Mouse (Mus musculus) myocyte (in vitro differentiated cells): ENCODE data around the gene BC025920. TPM values are rescaled to one million over a fixed set of nuclear protein-coding genes. Genes with fewer than 3 reads are reported as not detected.
A peak's percentile ranks its signal among the peaks of the same experiment; 100 is the strongest.

Experiments
- H3K27me3 ChIP-seq: one replicate; pipeline ENCODE4 v1.6.1; 2011; ENCODE audit not compliant: control insufficient read depth, insufficient read depth, insufficient read length
- H3K36me3 ChIP-seq: one replicate; pipeline ENCODE4 v1.6.1; 2011; ENCODE audit not compliant: control insufficient read depth, insufficient read depth
- H3K4me2 ChIP-seq: one replicate; pipeline ENCODE4 v1.6.1; 2011; ENCODE audit warnings: low read depth, control low read depth
- H3K4me3 ChIP-seq: one replicate; pipeline ENCODE4 v1.5.1; 2011; ENCODE audit warnings: mild to moderate bottlenecking, control low read depth, moderate library complexity
- H3K79me2 ChIP-seq: one replicate; pipeline ENCODE4 v1.6.1; 2011; ENCODE audit not compliant: control insufficient read depth, insufficient read depth
- H3ac ChIP-seq: one replicate; pipeline ENCODE4 v1.6.1; 2011; ENCODE audit not compliant: control insufficient read depth, insufficient read length
- CEBPB ChIP-seq: IDR thresholded peaks from 2 replicates; pipeline ENCODE4 v1.6.1; 2011; ENCODE audit warnings: mild to moderate bottlenecking, moderate library complexity; ENCODE audit not compliant: poor library complexity, insufficient read depth, severe bottlenecking
- E2F4 ChIP-seq: IDR thresholded peaks from one replicate; pipeline ENCODE4 v1.6.1; 2011; ENCODE audit warnings: mild to moderate bottlenecking, control low read depth, moderate library complexity; ENCODE audit not compliant: insufficient read depth
- MAX ChIP-seq: IDR thresholded peaks from one replicate; pipeline ENCODE4 v1.6.1; 2011; ENCODE audit warnings: low read depth, mild to moderate bottlenecking, control low read depth
- MYOD1 ChIP-seq, 3 experiments: IDR thresholded peaks; one replicate each; pipeline ENCODE4 v1.6.1; 2011; ENCODE audit warnings: control low read depth in 2 of 3, low read depth in 2 of 3, mild to moderate bottlenecking in 2 of 3, moderate library complexity in 1 of 3; ENCODE audit not compliant: insufficient read length in 2 of 3, control insufficient read depth in 1 of 3
- MYOG ChIP-seq, 3 experiments: IDR thresholded peaks; one replicate each; pipeline ENCODE4 v1.6.1; 2011; ENCODE audit warnings: control low read depth in 2 of 3, low read depth in 2 of 3, mild to moderate bottlenecking in 2 of 3; ENCODE audit not compliant: insufficient read length in 2 of 3, control insufficient read depth in 1 of 3, insufficient read depth in 1 of 3
- POLR2A ChIP-seq: IDR thresholded peaks from one replicate; pipeline ENCODE4 v1.6.1; 2011; ENCODE audit warnings: low read depth, mild to moderate bottlenecking, control low read depth, moderate library complexity; ENCODE audit not compliant: insufficient read length
- POLR2AphosphoS2 ChIP-seq: IDR thresholded peaks from one replicate; pipeline ENCODE4 v1.6.1; 2011; ENCODE audit warnings: low read depth, control low read depth; ENCODE audit not compliant: insufficient read length
- REST ChIP-seq: IDR thresholded peaks from one replicate; pipeline ENCODE4 v1.6.1; 2011; ENCODE audit warnings: mild to moderate bottlenecking, control low read depth, moderate library complexity; ENCODE audit not compliant: insufficient read depth, insufficient read length
- SRF ChIP-seq: IDR thresholded peaks from one replicate; pipeline ENCODE4 v1.6.1; 2011; ENCODE audit warnings: low read depth; ENCODE audit not compliant: control insufficient read depth, insufficient read length
- TCF12 ChIP-seq: IDR thresholded peaks from one replicate; pipeline ENCODE4 v1.6.1; 2011; ENCODE audit warnings: mild to moderate bottlenecking, control low read depth; ENCODE audit not compliant: poor library complexity, insufficient read depth, severe bottlenecking
- TCF3 ChIP-seq: IDR thresholded peaks from one replicate; pipeline ENCODE4 v1.6.1; 2011; ENCODE audit warnings: low read depth, control low read depth; ENCODE audit not compliant: insufficient read length
- USF1 ChIP-seq: IDR thresholded peaks from one replicate; pipeline ENCODE4 v1.6.1; 2011; ENCODE audit warnings: low read depth, mild to moderate bottlenecking, control low read depth, moderate library complexity
- polyA plus RNA-seq: library from polyadenylated mRNA; unstranded; fragments of >200 nt; fragmentation: generic; extraction: Trizol; gene quantifications from one replicate; pipeline ENCODE4 v1.2.1, GENCODE M21; 2012; ENCODE audit warnings: missing spikeins

BC025920 gene
- polyA plus RNA-seq, 1 experiment, result 0.78 TPM

- Histone ChIP-seq H3K4me3 (no peak overlapping the region), H3K79me2 (no peaks in the 10 kb centered on the region), H3ac (no peak overlapping the region), H3K27me3 (no peaks in the 10 kb centered on the region), H3K4me2 (peak overlapping the region; percentile 43), H3K36me3 (no peaks in the 10 kb centered on the region)
- TF ChIP-seq TCF3, result no peak
- no peak for TF ChIP-seq MAX
- TF ChIP-seq POLR2AphosphoS2, result no peak
- TF ChIP-seq E2F4, result no peak
- no peak for TF ChIP-seq MYOD1 (IDR thresholded peaks at IDR 0.05; ENCODE audit: control insufficient read depth in 1 of 3, insufficient read length in 2 of 3, low read depth in 2 of 3)
- TF ChIP-seq MYOG (IDR thresholded peaks at IDR 0.05; ENCODE audit: control insufficient read depth in 1 of 3, insufficient read depth in 1 of 3, insufficient read length in 2 of 3, low read depth in 2 of 3), result no peak
- no peak for TF ChIP-seq SRF
- TF ChIP-seq USF1, result no peak
- no peak for TF ChIP-seq POLR2A
Measured at GRCm38 (mm10) chr10:81601396-81601905, 4.6 kb upstream of the BC025920 start.

GRCm38 (mm10) chr10:81602741-81603151, 3.3 kb upstream of the BC025920 start:
- Histone ChIP-seq H3ac (no peak overlapping the region), H3K4me3 (no peak overlapping the region), H3K27me3 (no peaks in the 10 kb centered on the region), H3K4me2 (no peak overlapping the region), H3K79me2 (no peaks in the 10 kb centered on the region), H3K36me3 (no peaks in the 10 kb centered on the region)
- TF ChIP-seq MAX, result no peak
- no peak for TF ChIP-seq E2F4
- TF ChIP-seq TCF12, result no peak
- no peak for TF ChIP-seq MYOD1 (IDR thresholded peaks at IDR 0.05; ENCODE audit: control insufficient read depth in 1 of 3, insufficient read length in 2 of 3, low read depth in 2 of 3)
- no peak for TF ChIP-seq USF1
- no peak for TF ChIP-seq POLR2AphosphoS2
- no peak for TF ChIP-seq CEBPB
- TF ChIP-seq POLR2A, result no peak
- TF ChIP-seq SRF, result no peak
- TF ChIP-seq MYOG (IDR thresholded peaks at IDR 0.05; ENCODE audit: control insufficient read depth in 1 of 3, insufficient read depth in 1 of 3, insufficient read length in 2 of 3, low read depth in 2 of 3), result no peak
- no peak for TF ChIP-seq TCF3

GRCm38 (mm10) chr10:81604019-81604967, 1.8 kb upstream of the BC025920 start:
- TF ChIP-seq TCF3, result no peak
- TF ChIP-seq MAX, result no peak
- TF ChIP-seq MYOG (IDR thresholded peaks at IDR 0.05; ENCODE audit: control insufficient read depth in 1 of 3, insufficient read depth in 1 of 3, insufficient read length in 2 of 3, low read depth in 2 of 3), result no peak
- TF ChIP-seq E2F4, result no peak
- TF ChIP-seq MYOD1 (IDR thresholded peaks at IDR 0.05; ENCODE audit: control insufficient read depth in 1 of 3, insufficient read length in 2 of 3, low read depth in 2 of 3), result no peak
- no peak for TF ChIP-seq USF1
- TF ChIP-seq POLR2A, result no peak

GRCm38 (mm10) chr10:81604968-81605665, 953 bp upstream of the BC025920 start:
- Histone ChIP-seq H3K4me2 (peak overlapping the region; percentile 95), H3K79me2 (no peaks in the 10 kb centered on the region), H3ac (no peak overlapping the region), H3K4me3 (peak overlapping the region; percentile 38), H3K27me3 (no peaks in the 10 kb centered on the region), H3K36me3 (no peaks in the 10 kb centered on the region)
- peak in 1 of 3 experiments; percentile 13 for TF ChIP-seq MYOD1 (IDR thresholded peaks at IDR 0.05; ENCODE audit: control insufficient read depth in 1 of 3, insufficient read length in 2 of 3, low read depth in 2 of 3)
- TF ChIP-seq POLR2AphosphoS2, result no peak

More at GRCm38 (mm10) chr10:81604019-81604967, 1.8 kb upstream of the BC025920 start:
- Histone ChIP-seq H3K4me3 (no peak overlapping the region), H3ac (no peak overlapping the region), H3K79me2 (no peaks in the 10 kb centered on the region), H3K36me3 (no peaks in the 10 kb centered on the region), H3K4me2 (peak overlapping the region; percentile 53), H3K27me3 (no peaks in the 10 kb centered on the region)

- H3K4me2 ChIP-seq, result peak overlapping the region; percentile 95
- TF ChIP-seq SRF, result no peak
- no peak for TF ChIP-seq MYOG (IDR thresholded peaks at IDR 0.05; ENCODE audit: control insufficient read depth in 1 of 3, insufficient read depth in 1 of 3, insufficient read length in 2 of 3, low read depth in 2 of 3)
- TF ChIP-seq CEBPB, result no peak
- no peak for TF ChIP-seq TCF12
- no peak for TF ChIP-seq MYOD1 (IDR thresholded peaks at IDR 0.05; ENCODE audit: control insufficient read depth in 1 of 3, insufficient read length in 2 of 3, low read depth in 2 of 3)
- TF ChIP-seq POLR2AphosphoS2, result no peak
- TF ChIP-seq E2F4, result no peak
- TF ChIP-seq REST, result no peak
- TF ChIP-seq MAX, result no peak
- no peak for TF ChIP-seq TCF3
- no peak for TF ChIP-seq POLR2A
- no peak for TF ChIP-seq USF1
- H3ac ChIP-seq, result peak overlapping the region; percentile 2
- H3K27me3 ChIP-seq, result no peaks in the 10 kb centered on the region
- no peaks in the 10 kb centered on the region for H3K36me3 ChIP-seq
- peak overlapping the region; percentile 38 for H3K4me3 ChIP-seq
- no peaks in the 10 kb centered on the region for H3K79me2 ChIP-seq
Measured at GRCm38 (mm10) chr10:81605666-81605973, 450 bp upstream of the BC025920 start.
